Mouse (Mus musculus): Measurements from ENCODE around the gene Bin2. TPM values are rescaled to one million over a fixed set of nuclear protein-coding genes. Genes with fewer than 3 reads are reported as not detected.
"Not testable (repeated sequence)": the region's sequence is repeated elsewhere in the genome, so short reads cannot be mapped to it uniquely, and the experiment has no call there.

Bin2 gene
- polyA plus RNA-seq, 1 experiment from 2014 or later, result 16.2 TPM

GRCm38 (mm10) chr15:100627774-100628370, 41.5 kb downstream of the Bin2 start:
- WGBS (ENCODE audit: insufficient replicate concordance), result 47% methylated on average over 11 of the region's 11 CpGs
- Histone ChIP-seq H3K27me3 (ENCODE audit: insufficient read depth, low read length) (no peaks in the 10 kb centered on the region), H3K27ac (ENCODE audit: low read depth) (peak overlapping the region; percentile 44), H3K4me2 (ENCODE audit: low read depth, low read length) (no peak overlapping the region), H3K36me3 (replicated peaks; ENCODE audit: insufficient read depth, low read length) (no peaks in the 10 kb centered on the region), H3K9ac (replicated peaks) (peak overlapping the region; percentile 7; the same call in 1 of the 2 replicates), H3K4me3 (ENCODE audit: low read depth, low read length) (no peak overlapping the region), H3K9me3 (ENCODE audit: low read length) (no peaks in the 10 kb centered on the region), H3K4me1 (ENCODE audit: insufficient read depth) (peaks cover 35% of the 10 kb centered on the region)
- no peak for ATAC-seq
- TF ChIP-seq EP300 (IDR thresholded peaks at IDR 0.05; ENCODE audit: low read depth) (no peak), CTCF (IDR thresholded peaks at IDR 0.05; ENCODE audit: low read depth) (no peak)
- no peak for DNase-seq

- ATAC-seq (no peak), DNase-seq (peak; percentile 55)
- H3K27me3 ChIP-seq (ENCODE audit: insufficient read depth, low read length), result no peaks in the 10 kb centered on the region
- no peaks in the 10 kb centered on the region for H3K9me3 ChIP-seq (ENCODE audit: low read length)
- peak overlapping the region; percentile 44; the same call in 1 of the 2 replicates for H3K27ac ChIP-seq (ENCODE audit: low read depth)
- 39% methylated on average over 10 of the region's 10 CpGs for WGBS (ENCODE audit: insufficient replicate concordance)
- no peak for TF ChIP-seq CTCF (IDR thresholded peaks at IDR 0.05; ENCODE audit: low read depth)
- no peak for TF ChIP-seq EP300 (IDR thresholded peaks at IDR 0.05; ENCODE audit: low read depth)
- H3K4me2 ChIP-seq (ENCODE audit: low read depth, low read length), result no peak overlapping the region
- no peaks in the 10 kb centered on the region for H3K36me3 ChIP-seq (replicated peaks; ENCODE audit: insufficient read depth, low read length)
- H3K4me1 ChIP-seq (ENCODE audit: insufficient read depth), result peaks cover 29% of the 10 kb centered on the region
- no peak overlapping the region for H3K4me3 ChIP-seq (ENCODE audit: low read depth, low read length)
- no peak overlapping the region for H3K9ac ChIP-seq (replicated peaks)
Observed at GRCm38 (mm10) chr15:100627287-100627686, 42.1 kb downstream of the Bin2 start.

GRCm38 (mm10) chr15:100624435-100624834, 44.9 kb downstream of the Bin2 start:
- peaks cover 16% of the 10 kb centered on the region; the same call in 1 of the 2 replicates for H3K4me1 ChIP-seq (ENCODE audit: insufficient read depth)
- H3K36me3 ChIP-seq (replicated peaks; ENCODE audit: insufficient read depth, low read length), result peaks cover 19% of the 10 kb centered on the region
- peak overlapping the region; percentile 48; the same call in 1 of the 2 replicates for H3K27ac ChIP-seq (ENCODE audit: low read depth)
- H3K27me3 ChIP-seq (ENCODE audit: insufficient read depth, low read length), result no peaks in the 10 kb centered on the region
- no peak overlapping the region for H3K4me2 ChIP-seq (ENCODE audit: low read depth, low read length)
- ATAC-seq, result no peak
- no peaks in the 10 kb centered on the region for H3K9me3 ChIP-seq (ENCODE audit: low read length)
- H3K4me3 ChIP-seq (ENCODE audit: low read depth, low read length), result no peak overlapping the region
- TF ChIP-seq EP300 (IDR thresholded peaks at IDR 0.05; ENCODE audit: low read depth) (no peak), CTCF (IDR thresholded peaks at IDR 0.05; ENCODE audit: low read depth) (no peak)
- no peak overlapping the region for H3K9ac ChIP-seq (replicated peaks)
- WGBS (ENCODE audit: insufficient replicate concordance), result 81% methylated on average over 3 of the region's 3 CpGs
- DNase-seq, result no peak

- peaks cover 15% of the 10 kb centered on the region; the same call in 1 of the 2 replicates for H3K4me1 ChIP-seq (ENCODE audit: insufficient read depth)
Observed at GRCm38 (mm10) chr15:100623754-100624153, 45.6 kb downstream of the Bin2 start.

GRCm38 (mm10) chr15:100622164-100622563, 47.2 kb downstream of the Bin2 start:
- Histone ChIP-seq H3K4me2 (ENCODE audit: low read depth, low read length) (no peak overlapping the region), H3K4me1 (ENCODE audit: insufficient read depth) (peaks cover 9% of the 10 kb centered on the region), H3K9ac (replicated peaks) (no peak overlapping the region), H3K27me3 (ENCODE audit: insufficient read depth, low read length) (no peaks in the 10 kb centered on the region), H3K36me3 (replicated peaks; ENCODE audit: insufficient read depth, low read length) (peaks cover 40% of the 10 kb centered on the region), H3K4me3 (ENCODE audit: low read depth, low read length) (no peak overlapping the region), H3K9me3 (ENCODE audit: low read length) (no peaks in the 10 kb centered on the region), H3K27ac (ENCODE audit: low read depth) (peak overlapping the region; percentile 44)
- 52% methylated on average over 7 of the region's 7 CpGs for WGBS (ENCODE audit: insufficient replicate concordance)
- TF ChIP-seq EP300 (IDR thresholded peaks at IDR 0.05; ENCODE audit: low read depth) (no peak), CTCF (IDR thresholded peaks at IDR 0.05; ENCODE audit: low read depth) (no peak)
- DNase-seq (no peak), ATAC-seq (peak; percentile 20; the same call in 1 of the 2 replicates)

More at GRCm38 (mm10) chr15:100623754-100624153, 45.6 kb downstream of the Bin2 start:
- Histone ChIP-seq H3K4me2 (ENCODE audit: low read depth, low read length) (no peak overlapping the region), H3K27me3 (ENCODE audit: insufficient read depth, low read length) (no peaks in the 10 kb centered on the region), H3K27ac (ENCODE audit: low read depth) (peak overlapping the region; percentile 48; the same call in 1 of the 2 replicates), H3K9me3 (ENCODE audit: low read length) (no peaks in the 10 kb centered on the region), H3K4me3 (ENCODE audit: low read depth, low read length) (no peak overlapping the region), H3K36me3 (replicated peaks; ENCODE audit: insufficient read depth, low read length) (peaks cover 26% of the 10 kb centered on the region), H3K9ac (replicated peaks) (no peak overlapping the region)
- TF ChIP-seq EP300 (IDR thresholded peaks at IDR 0.05; ENCODE audit: low read depth), result no peak
- TF ChIP-seq CTCF (IDR thresholded peaks at IDR 0.05; ENCODE audit: low read depth), result no peak; the same call in 1 of the 2 replicates
- WGBS (ENCODE audit: insufficient replicate concordance), result 58% methylated on average over 9 of the region's 9 CpGs
- DNase-seq (peak; percentile 65), ATAC-seq (peak; percentile 70)

GRCm38 (mm10) chr15:100621671-100622070, 47.7 kb downstream of the Bin2 start:
- H3K9me3 ChIP-seq (ENCODE audit: low read length); H3K27me3 ChIP-seq (ENCODE audit: insufficient read depth, low read length); DNase-seq; H3K9ac ChIP-seq (replicated peaks); H3K4me3 ChIP-seq (ENCODE audit: low read depth, low read length); ATAC-seq; H3K4me2 ChIP-seq (ENCODE audit: low read depth, low read length): not testable (repeated sequence)
- 56% methylated on average over 9 of the region's 9 CpGs for WGBS (ENCODE audit: insufficient replicate concordance)
- H3K27ac ChIP-seq (ENCODE audit: low read depth), result peak overlapping the region; percentile 44; the same call in 1 of the 2 replicates
- peaks cover 11% of the 10 kb centered on the region for H3K4me1 ChIP-seq (ENCODE audit: insufficient read depth)
- H3K36me3 ChIP-seq (replicated peaks; ENCODE audit: insufficient read depth, low read length), result peaks cover 44% of the 10 kb centered on the region
